Mouse (Mus musculus): ENCODE measurements around the gene Steap3. TPM values are rescaled to one million over a fixed set of nuclear protein-coding genes. Genes with fewer than 3 reads are reported as not detected.

The Steap3 gene
- total and polyA plus RNA-seq, 2 experiments, result 7.5 to 33.3 TPM

- TF ChIP-seq POLR2A (IDR thresholded peaks at IDR 0.05; ENCODE audit: extremely low read depth, insufficient read depth, low read length), result no peak
- peak; percentile 78 for TF ChIP-seq CTCF (IDR thresholded peaks at IDR 0.05; ENCODE audit: low read depth, low read length)
- Histone ChIP-seq H3K9ac (ENCODE audit: low read depth, low read length) (no peak overlapping the region), H3K4me1 (ENCODE audit: control insufficient read depth, insufficient read depth, low read length) (no peaks in the 10 kb centered on the region), H3K79me2 (ENCODE audit: control insufficient read depth, insufficient read depth, low read length) (no peaks in the 10 kb centered on the region), H3K4me3 (ENCODE audit: insufficient read depth, low read depth, low read length) (no peak overlapping the region), H3K27me3 (ENCODE audit: control insufficient read depth, insufficient read depth, low read length) (no peaks in the 10 kb centered on the region), H3K36me3 (ENCODE audit: control insufficient read depth, insufficient read depth, low read length) (peaks cover 5% of the 10 kb centered on the region), H3K27ac (replicated peaks; ENCODE audit: insufficient read depth, low read depth, low read length) (no peak overlapping the region)
- peak; percentile 6 for DNase-seq (ENCODE audit: extremely low read depth, low read depth, low spot score)
- 57% methylated on average over 6 of the region's 6 CpGs for WGBS
These were observed 41.2 kb downstream of the Steap3 start for GRCm38 (mm10) chr1:120231334-120231733.

- DNase-seq (ENCODE audit: extremely low read depth, low read depth, low spot score), result no peak
- no peaks in the 10 kb centered on the region for H3K79me2 ChIP-seq (ENCODE audit: control insufficient read depth, insufficient read depth, low read length)
- no peaks in the 10 kb centered on the region for H3K27me3 ChIP-seq (ENCODE audit: control insufficient read depth, insufficient read depth, low read length)
- H3K36me3 ChIP-seq (ENCODE audit: control insufficient read depth, insufficient read depth, low read length), result peaks cover 5% of the 10 kb centered on the region
- H3K9ac ChIP-seq (ENCODE audit: low read depth, low read length), result no peak overlapping the region
- no peak overlapping the region for H3K27ac ChIP-seq (replicated peaks; ENCODE audit: insufficient read depth, low read depth, low read length)
- TF ChIP-seq POLR2A (IDR thresholded peaks at IDR 0.05; ENCODE audit: extremely low read depth, insufficient read depth, low read length) (no peak), CTCF (IDR thresholded peaks at IDR 0.05; ENCODE audit: low read depth, low read length) (no peak)
- H3K4me1 ChIP-seq (ENCODE audit: control insufficient read depth, insufficient read depth, low read length), result no peaks in the 10 kb centered on the region
- 85% methylated on average over 10 of the region's 10 CpGs for WGBS
- no peak overlapping the region for H3K4me3 ChIP-seq (ENCODE audit: insufficient read depth, low read depth, low read length)
These were observed 42.6 kb downstream of the Steap3 start for GRCm38 (mm10) chr1:120229723-120230471.

- Histone ChIP-seq H3K27ac (replicated peaks; ENCODE audit: insufficient read depth, low read depth, low read length) (no peak overlapping the region), H3K79me2 (ENCODE audit: control insufficient read depth, insufficient read depth, low read length) (no peaks in the 10 kb centered on the region), H3K4me3 (ENCODE audit: insufficient read depth, low read depth, low read length) (no peak overlapping the region), H3K4me1 (ENCODE audit: control insufficient read depth, insufficient read depth, low read length) (no peaks in the 10 kb centered on the region), H3K36me3 (ENCODE audit: control insufficient read depth, insufficient read depth, low read length) (peaks cover 4% of the 10 kb centered on the region; the same call in 1 of the 2 replicates), H3K27me3 (ENCODE audit: control insufficient read depth, insufficient read depth, low read length) (no peaks in the 10 kb centered on the region), H3K9ac (ENCODE audit: low read depth, low read length) (no peak overlapping the region)
- 80% methylated on average over 4 of the region's 4 CpGs for WGBS
- TF ChIP-seq CTCF (IDR thresholded peaks at IDR 0.05; ENCODE audit: low read depth, low read length), result no peak
- TF ChIP-seq POLR2A (IDR thresholded peaks at IDR 0.05; ENCODE audit: extremely low read depth, insufficient read depth, low read length), result no peak
- no peak for DNase-seq (ENCODE audit: extremely low read depth, low read depth, low spot score)
These were observed 48.9 kb downstream of the Steap3 start for GRCm38 (mm10) chr1:120223613-120224012.

- no peak overlapping the region for H3K4me3 ChIP-seq (ENCODE audit: insufficient read depth, low read depth, low read length)
- no peak overlapping the region for H3K27ac ChIP-seq (replicated peaks; ENCODE audit: insufficient read depth, low read depth, low read length)
- H3K4me1 ChIP-seq (ENCODE audit: control insufficient read depth, insufficient read depth, low read length), result no peaks in the 10 kb centered on the region
- H3K9ac ChIP-seq (ENCODE audit: low read depth, low read length), result no peak overlapping the region
- no peaks in the 10 kb centered on the region for H3K36me3 ChIP-seq (ENCODE audit: control insufficient read depth, insufficient read depth, low read length)
- 55% methylated on average over 2 of the region's 2 CpGs for WGBS
- no peaks in the 10 kb centered on the region for H3K27me3 ChIP-seq (ENCODE audit: control insufficient read depth, insufficient read depth, low read length)
- TF ChIP-seq CTCF (IDR thresholded peaks at IDR 0.05; ENCODE audit: low read depth, low read length) (no peak), POLR2A (IDR thresholded peaks at IDR 0.05; ENCODE audit: extremely low read depth, insufficient read depth, low read length) (no peak)
- H3K79me2 ChIP-seq (ENCODE audit: control insufficient read depth, insufficient read depth, low read length), result no peaks in the 10 kb centered on the region
- DNase-seq (ENCODE audit: extremely low read depth, low read depth, low spot score), result no peak
These were observed 51.2 kb downstream of the Steap3 start for GRCm38 (mm10) chr1:120221285-120221684.

- Histone ChIP-seq H3K4me3 (ENCODE audit: insufficient read depth, low read depth, low read length) (no peak overlapping the region), H3K4me1 (ENCODE audit: control insufficient read depth, insufficient read depth, low read length) (no peaks in the 10 kb centered on the region), H3K27me3 (ENCODE audit: control insufficient read depth, insufficient read depth, low read length) (no peaks in the 10 kb centered on the region), H3K79me2 (ENCODE audit: control insufficient read depth, insufficient read depth, low read length) (no peaks in the 10 kb centered on the region), H3K9ac (ENCODE audit: low read depth, low read length) (no peak overlapping the region), H3K27ac (replicated peaks; ENCODE audit: insufficient read depth, low read depth, low read length) (no peak overlapping the region), H3K36me3 (ENCODE audit: control insufficient read depth, insufficient read depth, low read length) (no peaks in the 10 kb centered on the region)
- no peak for DNase-seq (ENCODE audit: extremely low read depth, low read depth, low spot score)
- TF ChIP-seq CTCF (IDR thresholded peaks at IDR 0.05; ENCODE audit: low read depth, low read length) (no peak), POLR2A (IDR thresholded peaks at IDR 0.05; ENCODE audit: extremely low read depth, insufficient read depth, low read length) (no peak)
- 79% methylated on average over 6 of the region's 6 CpGs for WGBS
These were observed 51.7 kb downstream of the Steap3 start for GRCm38 (mm10) chr1:120220841-120221240.

Data from liver, adult 2 months (tissue).